Mouse (Mus musculus): Measurements from ENCODE around the gene Tomm40.

DNA sequence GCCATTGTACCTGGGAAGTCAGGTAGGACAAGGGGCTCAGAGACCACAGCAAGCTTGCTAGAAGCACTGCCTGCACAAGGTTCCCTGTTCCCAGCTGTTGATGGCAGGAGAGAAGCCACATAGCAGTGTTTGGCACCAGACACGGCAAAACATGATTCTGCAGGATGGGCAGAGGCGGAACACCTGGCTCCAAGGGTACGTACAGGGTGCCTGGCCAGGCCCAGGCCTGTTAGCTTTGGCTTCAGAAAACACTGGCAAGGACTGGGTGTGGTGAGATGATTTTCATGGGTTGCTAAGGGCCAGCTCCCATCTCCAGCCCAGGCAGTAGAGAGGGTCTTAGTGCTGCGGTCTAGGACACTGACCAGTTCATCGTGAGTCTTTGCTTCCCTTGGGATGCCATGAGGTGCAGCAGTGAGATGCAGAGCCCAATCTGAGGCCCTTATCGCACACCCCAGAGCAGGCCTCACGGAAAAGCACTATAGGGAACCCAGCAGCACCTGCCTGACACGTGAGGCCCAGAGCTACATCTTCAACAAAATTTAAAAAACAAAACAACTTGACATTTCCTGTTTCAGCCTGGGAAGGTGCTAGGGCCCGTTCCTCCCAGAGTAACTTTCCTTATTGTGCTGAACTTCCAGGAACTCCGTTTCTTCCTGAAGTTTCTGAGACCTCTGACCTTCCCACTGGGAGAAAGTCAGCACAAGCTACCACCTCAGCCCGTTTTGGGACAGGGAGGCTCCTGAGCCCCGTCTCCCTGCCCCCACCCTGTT, 14.8 kb downstream of the Tomm40 start:
- TF ChIP-seq CTCF (IDR thresholded peaks at IDR 0.05; ENCODE audit: low read depth) (no peak), EP300 (IDR thresholded peaks at IDR 0.05; ENCODE audit: low read depth) (no peak)
